22 mouse cellular contexts compared by ENCODE assay signal in genomic region chr2:61809381-61809780, GRCm38 (mm10). TPM values are rescaled to one million over a fixed set of nuclear protein-coding genes. Genes with fewer than 3 reads are reported as not detected.
DNase-seq lines count a peak whose midpoint lies in the region; ATAC-seq and TF ChIP-seq lines count a peak whose summit lies in the region.
"Had no signal": no experiment of that assay in that cellular context is flagged by ENCODE, and none has a peak within 500 bp of the region (broad histone marks: within the 10 kb centered on the region; RNA-seq: fewer than 3 reads in every experiment).

No protein-coding gene starts in this region.

- peak overlapping the region; percentile 90 for H3K4me2 ChIP-seq in forebrain, embryonic 14.5 days (ENCODE audit: low read length)
- H3K4me2 ChIP-seq: embryonic facial prominence, embryonic 12.5 days; heart, embryonic 15.5 days; liver, embryonic 13.5 days had no signal

- no peak for TF ChIP-seq POLR2A in cortical plate, adult 2 months (IDR thresholded peaks at IDR 0.05; ENCODE audit: extremely low read depth, insufficient read depth, low read length)

- no peak for ATAC-seq in forebrain, embryonic 14.5 days
- ATAC-seq: intestine, postnatal 0 days had no signal

- peaks cover 100% of the 10 kb centered on the region for H3K27me3 ChIP-seq in embryonic facial prominence, embryonic 10.5 days (replicated peaks; ENCODE audit: low read depth, poor library complexity, severe bottlenecking)
- peaks cover 44% of the 10 kb centered on the region for H3K27me3 ChIP-seq in forebrain, embryonic 14.5 days (replicated peaks; ENCODE audit: control insufficient read depth, insufficient read depth, low read length)

- DNase-seq in layer of hippocampus, adult 2 months (ENCODE audit: low spot score in 2 of 2), result no peak
- DNase-seq in layer of hippocampus, adult 9-11 months, result no peak
- DNase-seq in embryonic facial prominence, embryonic 10.5 days (ENCODE audit: low spot score), result peak; percentile 14
- DNase-seq in forebrain, embryonic 14.5 days (ENCODE audit: low spot score), result no peak
- DNase-seq in testis, postnatal 14 days (ENCODE audit: low spot score), result no peak
- no peak for DNase-seq in layer of hippocampus, adult 9-10 months (ENCODE audit: low spot score)
- DNase-seq: adrenal gland, adult 2 months; cerebellum, adult 11 months; heart, postnatal 4 days; layer of hippocampus, postnatal 36 days; liver, embryonic 13.5 days; lung, postnatal 14 days; right cerebral cortex, postnatal 14 days had no signal

- 2% methylated on average over 1 of the region's 1 CpGs for WGBS in embryonic facial prominence, embryonic 10.5 days
- 0% methylated on average over 1 of the region's 1 CpGs for WGBS in forebrain, embryonic 14.5 days

- peak overlapping the region; percentile 3; the same call in 1 of the 2 replicates for H3K27ac ChIP-seq in layer of hippocampus, adult 2 months
- no peak overlapping the region for H3K27ac ChIP-seq in cortical plate, adult 2 months (ENCODE audit: insufficient read depth, low read length)
- no peak overlapping the region for H3K27ac ChIP-seq in embryonic facial prominence, embryonic 10.5 days (replicated peaks)
- peak overlapping the region; percentile 82; the same call in 1 of the 2 replicates for H3K27ac ChIP-seq in forebrain, embryonic 14.5 days (ENCODE audit: low read depth, low read length)
- H3K27ac ChIP-seq: embryonic facial prominence, embryonic 12.5 days; heart, embryonic 15.5 days; liver, embryonic 13.5 days; stomach, postnatal 0 days had no signal

- H3K36me3 ChIP-seq in embryonic facial prominence, embryonic 10.5 days (replicated peaks), result no peaks in the 10 kb centered on the region
- H3K36me3 ChIP-seq in forebrain, embryonic 14.5 days (ENCODE audit: control insufficient read depth, insufficient read depth, low read length), result 0 out of 2 replicates have a peak, but pooled peaks cover 10% of the 10 kb centered on the region
- H3K36me3 ChIP-seq: embryonic facial prominence, embryonic 12.5 days; heart, embryonic 15.5 days; liver, embryonic 13.5 days had no signal

- H3K4me1 ChIP-seq in cortical plate, adult 2 months (ENCODE audit: control insufficient read depth, insufficient read depth, low read length), result no peaks in the 10 kb centered on the region; the same call in 1 of the 2 replicates
- peaks cover 20% of the 10 kb centered on the region for H3K4me1 ChIP-seq in embryonic facial prominence, embryonic 10.5 days
- H3K4me1 ChIP-seq in forebrain, embryonic 14.5 days (ENCODE audit: control insufficient read depth, insufficient read depth, low read length), result no peaks in the 10 kb centered on the region; the same call in 1 of the 2 replicates

- H3K9me3 ChIP-seq in embryonic facial prominence, embryonic 10.5 days, result no peaks in the 10 kb centered on the region
- no peaks in the 10 kb centered on the region for H3K9me3 ChIP-seq in forebrain, embryonic 14.5 days (replicated peaks; ENCODE audit: control insufficient read depth, low read length)
- H3K9me3 ChIP-seq: embryonic facial prominence, embryonic 12.5 days; heart, embryonic 15.5 days; liver, embryonic 13.5 days had no signal

- peak overlapping the region; percentile 59 for H3K4me3 ChIP-seq in layer of hippocampus, adult 2 months
- peak overlapping the region; percentile 88 for H3K4me3 ChIP-seq in cortical plate, adult 2 months (ENCODE audit: insufficient read depth, low read length)
- H3K4me3 ChIP-seq in embryonic facial prominence, embryonic 10.5 days, result no peak overlapping the region
- H3K4me3 ChIP-seq in forebrain, embryonic 14.5 days (ENCODE audit: low read depth, low read length), result peak overlapping the region; percentile 51
- H3K4me3 ChIP-seq: embryonic facial prominence, embryonic 12.5 days; heart, embryonic 15.5 days; liver, embryonic 13.5 days; myocyte had no signal

- H3K9ac ChIP-seq in forebrain, embryonic 14.5 days (ENCODE audit: low read length), result peak overlapping the region; percentile 82
- H3K9ac ChIP-seq: embryonic facial prominence, embryonic 12.5 days; heart, embryonic 15.5 days; liver, embryonic 13.5 days had no signal

- TF ChIP-seq CTCF in layer of hippocampus, adult 2 months (conservative IDR thresholded peaks at IDR 0.05), result no peak
- TF ChIP-seq CTCF in cortical plate, adult 2 months (IDR thresholded peaks at IDR 0.05; ENCODE audit: extremely low read depth, insufficient read depth, low read length), result no peak

RNA-seq across cellular contexts. Expression of gene Tbr1, which starts 6.7 kb away (rescaled TPM):
- total RNA-seq in layer of hippocampus, adult 2 months (2021), result 10 to 100 TPM; 41.1 to 45.3 TPM
- 75.5 and 76.3 TPM in 2 replicates for polyA plus RNA-seq in cortical plate, adult 2 months (2012; rRNA removed)
- polyA plus RNA-seq in embryonic facial prominence, embryonic 10.5 days (2016; fragmentation: Nextera tagmentation; extraction: Ambion mirVana), result 0.13 and 0.30 TPM in 2 replicates
- 46.3 and 47.2 TPM in 2 replicates for polyA plus RNA-seq in forebrain, embryonic 14.5 days (2014; fragmentation: Nextera tagmentation; extraction: Ambion mirVana)
- total RNA-seq: adrenal gland, adult 2 months; gastrocnemius, adult 18-20 months; heart, postnatal 4 days; MEL had no signal
- polyA plus RNA-seq: intestine, postnatal 0 days; liver, embryonic 13.5 days; stomach, postnatal 0 days; urinary bladder, adult 2 months had no signal

Comparison
In these comparisons a context has a peak if more than half of its experiments do, and no peak if none do; other contexts are left out.
1. H3K27ac ChIP-seq: peak in layer of hippocampus, adult 2 months (single experiment) and forebrain, embryonic 14.5 days (single experiment); none in cortical plate, adult 2 months (single experiment) and embryonic facial prominence, embryonic 10.5 days (single experiment).
2. RNA of gene Tbr1, which starts 6.7 kb away (polyA plus RNA-seq): 75.5 to 76.3 TPM in cortical plate, adult 2 months and 46.3 to 47.2 TPM in forebrain, embryonic 14.5 days; 0.13 to 0.30 TPM in embryonic facial prominence, embryonic 10.5 days; every median in the first group is over 10 times any median in the second.